Mouse (Mus musculus) small intestine, adult 2 months (tissue): ENCODE data around the gene Dxo. TPM values are rescaled to one million over a fixed set of nuclear protein-coding genes. Genes with fewer than 3 reads are reported as not detected.

Source experiments
- H3K27ac ChIP-seq: fragments of 200-500 bp; 2 replicates; pipeline ENCODE4 v1.5.1; 2012; ENCODE audit warnings: low read depth, low read length, control low read depth, inconsistent platforms; ENCODE audit not compliant: insufficient read depth
- H3K27me3 ChIP-seq: fragments of 200-500 bp; 2 replicates; pipeline ENCODE4 v1.6.1; 2012; ENCODE audit warnings: mild to moderate bottlenecking, moderate library complexity, low read length, inconsistent platforms; ENCODE audit not compliant: control insufficient read depth, insufficient read depth
- H3K36me3 ChIP-seq: fragments of 200-500 bp; 2 replicates; pipeline ENCODE4 v1.6.1; 2012; ENCODE audit warnings: mild to moderate bottlenecking, low read length, control low read depth, inconsistent platforms; ENCODE audit not compliant: control insufficient read depth, insufficient read depth
- H3K4me1 ChIP-seq: fragments of 200-500 bp; 2 replicates; pipeline ENCODE4 v1.6.1; 2012; ENCODE audit warnings: low read length, inconsistent platforms, mixed read lengths; ENCODE audit not compliant: control insufficient read depth, insufficient read depth, insufficient read length
- H3K4me3 ChIP-seq: fragments of 200-500 bp; 2 replicates; pipeline ENCODE4 v1.5.1; 2012; ENCODE audit warnings: low read depth, mild to moderate bottlenecking, control low read depth, inconsistent platforms, low read length, moderate library complexity
- CTCF ChIP-seq: fragments of 200-500 bp; IDR thresholded peaks from 2 replicates; pipeline ENCODE4 v1.5.1; 2012; ENCODE audit warnings: low read depth, mild to moderate bottlenecking, control low read depth, inconsistent platforms, low read length, moderate library complexity, mixed read lengths; ENCODE audit not compliant: insufficient replicate concordance, insufficient read length; ENCODE audit errors: extremely low read depth
- POLR2A ChIP-seq: fragments of 200-500 bp; IDR thresholded peaks from 2 replicates; pipeline ENCODE4 v1.6.1; 2012; ENCODE audit warnings: low read depth, mild to moderate bottlenecking, control low read depth, inconsistent platforms, low read length, moderate library complexity
- WGBS: fragments of 180-500 bp; shearing (Covaris S2); methylation state at CpG from one replicate; pipeline ENCODE4 v1.1.7; 2018; 5-methylcytosine and 5-hydroxymethylcytosine counted together
- polyA plus RNA-seq: library from polyadenylated mRNA; depleted of rRNA; stranded (reverse); fragments of >200 nt; gene quantifications from 2 replicates; pipeline ENCODE4 v1.2.3, GENCODE M21; 2012

Gene Dxo
- polyA plus RNA-seq, 1 experiment: 51.8 TPM

- Histone ChIP-seq H3K27me3 (no peaks in the 10 kb centered on the region), H3K36me3 (no peaks in the 10 kb centered on the region), H3K4me1 (peaks cover 20% of the 10 kb centered on the region; the same call in 1 of the 2 replicates), H3K27ac (no peak overlapping the region), H3K4me3 (no peak overlapping the region)
- TF ChIP-seq CTCF (no peak), POLR2A (no peak)
- 57% methylated on average over 7 of the region's 7 CpGs for WGBS
Observed at GRCm38 (mm10) chr17:34865981-34866380, 29.2 kb downstream of the Dxo start.

- Histone ChIP-seq H3K27me3 (no peaks in the 10 kb centered on the region), H3K36me3 (no peaks in the 10 kb centered on the region), H3K27ac (no peak overlapping the region), H3K4me1 (0 out of 2 replicates have a peak, but pooled peaks cover 2% of the 10 kb centered on the region), H3K4me3 (no peak overlapping the region)
- 85% methylated on average over 6 of the region's 6 CpGs for WGBS
- no peak for TF ChIP-seq CTCF
- no peak for TF ChIP-seq POLR2A
Observed at GRCm38 (mm10) chr17:34874321-34874720, 37.5 kb downstream of the Dxo start.

- H3K27ac ChIP-seq: peak within 1 kb of the TSS; percentile 27
- 34% methylated on average over 11 of the region's 11 CpGs for WGBS
Observed at GRCm38 (mm10) chr17:34879336-34879879, 42.6 kb downstream of the Dxo start, which contains the start of gene Zbtb12. TSS of gene Zbtb12 (plus strand) at chr17:34879483.

GRCm38 (mm10) chr17:34881166-34881565 lies 44.3 kb downstream of the Dxo start:
- Histone ChIP-seq H3K27ac (no peak overlapping the region), H3K36me3 (no peaks in the 10 kb centered on the region), H3K4me3 (peak overlapping the region; percentile 50), H3K4me1 (peaks cover 10% of the 10 kb centered on the region), H3K27me3 (no peaks in the 10 kb centered on the region)
- TF ChIP-seq CTCF: no peak
- no peak for TF ChIP-seq POLR2A

More at GRCm38 (mm10) chr17:34879336-34879879, 42.6 kb downstream of the Dxo start, which contains the start of gene Zbtb12:
- Histone ChIP-seq H3K36me3 (no peaks in the 10 kb centered on the region), H3K4me1 (peaks cover 10% of the 10 kb centered on the region), H3K4me3 (peak within 1 kb of the TSS; percentile 39; the same call in 1 of the 2 replicates), H3K27me3 (no peaks in the 10 kb centered on the region)
- TF ChIP-seq CTCF: no peak
- TF ChIP-seq POLR2A: no peak

- WGBS: 6% methylated on average over 15 of the region's 15 CpGs
- Histone ChIP-seq H3K27ac (no peak within 1 kb of the TSS), H3K4me3 (peak within 1 kb of the TSS; percentile 50), H3K4me1 (peaks cover 10% of the 10 kb centered on the region), H3K36me3 (no peaks in the 10 kb centered on the region), H3K27me3 (no peaks in the 10 kb centered on the region)
- TF ChIP-seq POLR2A (no peak), CTCF (no peak)
Observed at GRCm38 (mm10) chr17:34881683-34882310, 45.0 kb downstream of the Dxo start, which contains the start of gene Gm20547. TSS of gene Gm20547 (minus strand) at chr17:34882042.

- Histone ChIP-seq H3K27me3 (no peaks in the 10 kb centered on the region), H3K4me1 (peaks cover 10% of the 10 kb centered on the region), H3K4me3 (no peak overlapping the region), H3K36me3 (no peaks in the 10 kb centered on the region), H3K27ac (no peak overlapping the region)
- no peak for TF ChIP-seq POLR2A
- no peak for TF ChIP-seq CTCF
- 57% methylated on average over 3 of the region's 3 CpGs for WGBS
Observed at GRCm38 (mm10) chr17:34883332-34883731, 46.5 kb downstream of the Dxo start.

- no peaks in the 10 kb centered on the region for H3K36me3 ChIP-seq
- H3K27ac ChIP-seq: no peak overlapping the region
- 92% methylated on average over 6 of the region's 6 CpGs for WGBS
- peaks cover 7% of the 10 kb centered on the region for H3K4me1 ChIP-seq
- TF ChIP-seq POLR2A (no peak), CTCF (no peak)
- no peaks in the 10 kb centered on the region for H3K27me3 ChIP-seq
- H3K4me3 ChIP-seq: no peak overlapping the region
Observed at GRCm38 (mm10) chr17:34884704-34885103, 47.9 kb downstream of the Dxo start.
